Mouse (Mus musculus) hindbrain, embryonic 12.5 days (tissue): ENCODE results near the gene Tmem52b. TPM values are rescaled to one million over a fixed set of nuclear protein-coding genes. Genes with fewer than 3 reads are reported as not detected.
"Not testable (repeated sequence)": the region's sequence is repeated elsewhere in the genome, so short reads cannot be mapped to it uniquely, and the experiment has no call there.

Source experiments
- ATAC-seq: fragments of 200-750 bp; cut with Nextera tagmentation; 2 replicates; pipeline ENCODE4 v1.8.0; 2017; ENCODE audit warnings: moderate TSS enrichment; ENCODE audit not compliant: low FRiP score
- H3K27ac ChIP-seq: fragments of 300-500 bp; sonication (generic); 2 replicates; pipeline ENCODE4 v1.5.1; 2016; ENCODE audit warnings: mild to moderate bottlenecking
- H3K27me3 ChIP-seq: fragments of 300-500 bp; sonication (generic); 2 replicates; pipeline ENCODE4 v1.6.1; 2016; ENCODE audit warnings: mild to moderate bottlenecking
- H3K36me3 ChIP-seq: fragments of 300-500 bp; sonication (generic); 2 replicates; pipeline ENCODE4 v1.6.1; 2016; ENCODE audit warnings: mild to moderate bottlenecking
- H3K4me1 ChIP-seq: fragments of 300-500 bp; sonication (generic); 2 replicates; pipeline ENCODE4 v1.6.1; 2016
- H3K4me2 ChIP-seq: fragments of 300-500 bp; sonication (generic); replicated peaks from 2 replicates; pipeline ENCODE4 v1.6.1; 2016; ENCODE audit warnings: mild to moderate bottlenecking
- H3K4me3 ChIP-seq: fragments of 300-500 bp; sonication (generic); 2 replicates; pipeline ENCODE4 v1.5.1; 2016; ENCODE audit warnings: mild to moderate bottlenecking
- H3K9ac ChIP-seq: fragments of 300-500 bp; sonication (generic); 2 replicates; pipeline ENCODE4 v1.6.1; 2016; ENCODE audit warnings: mild to moderate bottlenecking, moderate library complexity
- H3K9me3 ChIP-seq: fragments of 300-500 bp; sonication (generic); replicated peaks from 2 replicates; pipeline ENCODE4 v1.6.1; 2016; ENCODE audit warnings: mild to moderate bottlenecking
- WGBS: fragments of 180-500 bp; shearing (Covaris S2); methylation state at CpG from one replicate; pipeline ENCODE4 v1.1.7; 2016; 5-methylcytosine and 5-hydroxymethylcytosine counted together
- polyA plus RNA-seq: library from polyadenylated mRNA; unstranded; fragments of >200 nt; fragmentation: Nextera tagmentation; extraction: Ambion mirVana; gene quantifications from 2 replicates; pipeline ENCODE4 v1.2.1, GENCODE M21; 2016

Tmem52b gene
- not detected in 2 replicates for polyA plus RNA-seq

DNA sequence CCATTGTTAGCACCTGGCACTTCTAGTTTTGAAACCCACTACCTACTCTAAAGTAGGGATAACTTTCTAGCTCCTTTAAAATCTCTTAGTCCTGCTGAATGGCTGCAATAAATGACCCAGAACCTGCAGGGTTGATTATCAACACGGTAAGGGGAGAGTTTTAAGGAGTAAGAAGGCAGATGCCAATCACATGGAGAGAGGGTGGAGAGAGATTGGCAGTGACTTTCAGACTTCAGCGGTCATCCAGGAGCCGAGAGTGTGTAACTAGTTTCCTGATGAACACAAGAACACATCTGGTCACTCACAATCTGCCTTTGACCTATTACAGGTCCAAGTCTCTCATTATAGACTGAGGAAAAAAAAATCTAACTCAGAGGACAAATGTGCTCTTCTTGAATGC lies at the start of gene Tmem52b:
Gene Tmem52b (plus strand): TSS at position 189 of the 400 bp plus-strand sequence.
- Histone ChIP-seq H3K4me2 (no peak within 1 kb of the TSS), H3K9ac (no peak within 1 kb of the TSS), H3K36me3 (no peaks in the 10 kb centered on the region), H3K27me3 (no peaks in the 10 kb centered on the region), H3K9me3 (no peaks in the 10 kb centered on the region), H3K27ac (no peak within 1 kb of the TSS), H3K4me3 (no peak within 1 kb of the TSS), H3K4me1 (no peaks in the 10 kb centered on the region)
- WGBS = 71% methylated on average over 3 of the region's 3 CpGs
- no peak for ATAC-seq

DNA sequence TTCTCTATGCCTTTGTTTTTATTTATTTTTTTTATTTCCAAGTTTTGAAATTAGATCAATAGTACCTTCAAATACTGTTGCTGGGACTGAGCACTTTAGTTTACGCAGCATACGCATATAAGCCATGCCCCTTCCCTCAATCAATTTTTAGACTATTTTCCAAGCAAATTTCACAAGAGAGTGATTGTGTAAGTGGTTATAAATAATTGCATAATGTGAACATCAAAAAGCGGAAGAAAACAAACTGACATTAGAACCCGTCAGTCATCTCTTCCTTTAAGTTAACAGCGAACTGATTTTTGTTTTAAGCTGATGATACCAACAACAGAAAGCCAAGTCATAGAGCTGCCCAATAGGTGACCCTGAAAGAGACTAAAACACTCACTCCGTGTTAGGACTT lies 41.0 kb upstream of the Tmem52b start:
- Histone ChIP-seq H3K4me2 (no peak overlapping the region), H3K36me3 (no peaks in the 10 kb centered on the region), H3K4me1 (no peaks in the 10 kb centered on the region), H3K27ac (no peak overlapping the region), H3K9me3 (no peaks in the 10 kb centered on the region), H3K4me3 (no peak overlapping the region), H3K9ac (no peak overlapping the region), H3K27me3 (no peaks in the 10 kb centered on the region)
- ATAC-seq = no peak
- 93% methylated on average over 6 of the region's 6 CpGs for WGBS

DNA sequence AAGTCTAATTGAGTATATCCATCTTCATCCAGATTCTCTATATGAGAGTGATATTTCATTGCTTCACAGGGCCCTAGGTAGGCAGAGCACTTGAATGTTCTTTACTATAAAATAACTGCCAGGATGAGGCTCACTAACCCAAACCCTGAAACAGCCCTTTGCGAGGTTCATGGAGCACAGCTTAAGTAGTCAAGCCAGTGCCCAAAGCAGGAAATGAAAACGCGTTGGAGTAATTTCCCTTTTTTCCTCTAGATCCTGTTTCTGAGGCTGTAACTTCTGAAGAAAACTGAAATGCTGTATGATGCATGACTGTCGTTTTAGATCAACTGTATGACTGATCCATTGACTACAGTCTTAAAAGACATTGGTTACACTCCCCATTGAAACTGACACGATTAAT lies 39.7 kb upstream of the Tmem52b start:
- Histone ChIP-seq H3K4me2 (no peak overlapping the region), H3K27me3 (no peaks in the 10 kb centered on the region)
- 84% methylated on average over 5 of the region's 5 CpGs for WGBS

GRCm38 (mm10) chr6:129476404-129477126 lies 35.8 kb upstream of the Tmem52b start:
- Histone ChIP-seq H3K4me2 (no peak overlapping the region), H3K9me3 (no peaks in the 10 kb centered on the region), H3K4me1 (0 out of 2 replicates have a peak, but pooled peaks cover 2% of the 10 kb centered on the region), H3K4me3 (no peak overlapping the region), H3K36me3 (no peaks in the 10 kb centered on the region), H3K9ac (no peak overlapping the region), H3K27me3 (no peaks in the 10 kb centered on the region), H3K27ac (no peak overlapping the region)
- ATAC-seq = no peak
- 30% methylated on average over 13 of the region's 13 CpGs for WGBS

More for the DNA sequence above, 39.7 kb upstream of the Tmem52b start:
- ATAC-seq = no peak
- Histone ChIP-seq H3K9me3 (no peaks in the 10 kb centered on the region), H3K36me3 (no peaks in the 10 kb centered on the region), H3K27ac (no peak overlapping the region), H3K4me3 (no peak overlapping the region), H3K4me1 (0 out of 2 replicates have a peak, but pooled peaks cover under 1% of the 10 kb centered on the region), H3K9ac (no peak overlapping the region)

DNA sequence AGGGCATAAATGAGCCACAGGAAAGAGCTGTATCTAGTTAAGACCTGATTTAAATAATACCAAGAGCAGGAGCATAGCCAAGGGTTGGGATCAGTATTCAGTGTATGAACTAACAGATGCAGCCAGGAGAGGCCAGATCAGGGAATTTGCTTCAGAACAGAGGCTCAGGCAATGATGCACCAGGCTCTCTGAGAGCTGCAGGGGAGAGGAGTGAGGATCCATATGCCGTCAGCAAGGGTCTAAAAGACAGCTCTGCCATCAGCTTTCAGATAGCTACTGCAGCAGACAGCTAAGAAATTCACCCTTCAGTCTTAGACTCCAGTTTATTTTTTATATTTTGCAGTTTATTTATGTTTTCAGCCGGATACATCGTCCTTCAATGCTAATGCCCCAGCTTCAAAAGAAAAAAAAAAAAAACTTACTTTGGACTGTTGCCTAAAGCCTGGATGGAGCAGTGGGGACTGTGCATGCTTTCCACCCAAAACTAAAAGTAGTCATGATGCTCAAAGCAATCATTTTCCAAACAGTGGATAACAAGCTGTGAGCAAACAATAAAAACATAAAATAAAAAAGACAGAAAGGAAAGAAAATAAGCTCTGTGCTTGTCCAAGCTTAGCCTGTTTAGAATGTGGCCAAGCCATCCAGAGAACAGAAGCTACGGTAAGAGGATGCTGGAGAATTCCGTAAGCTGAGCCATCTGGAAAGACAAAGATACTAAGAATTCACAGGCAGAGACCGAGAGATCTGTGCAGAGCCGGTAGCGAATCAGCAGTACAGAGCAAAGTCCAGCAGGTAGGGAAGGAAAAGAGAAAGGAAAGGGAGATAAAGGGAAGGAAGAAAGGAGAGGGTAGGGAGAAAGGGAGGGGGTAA lies 32.0 kb upstream of the Tmem52b start:
- Histone ChIP-seq H3K36me3 (no peaks in the 10 kb centered on the region), H3K4me1 (0 out of 2 replicates have a peak, but pooled peaks cover 2% of the 10 kb centered on the region), H3K9ac (no peak overlapping the region), H3K9me3 (no peaks in the 10 kb centered on the region), H3K4me3 (no peak overlapping the region), H3K27ac (no peak overlapping the region), H3K4me2 (no peak overlapping the region), H3K27me3 (no peaks in the 10 kb centered on the region)
- 66% methylated on average over 8 of the region's 8 CpGs for WGBS
- ATAC-seq = no peak

- H3K4me3 ChIP-seq = no peak overlapping the region
- no peaks in the 10 kb centered on the region for H3K27me3 ChIP-seq
- 87% methylated on average over 4 of the region's 4 CpGs for WGBS
- H3K9ac ChIP-seq = no peak overlapping the region
- H3K9me3 ChIP-seq = no peaks in the 10 kb centered on the region
- ATAC-seq = no peak
- no peak overlapping the region for H3K4me2 ChIP-seq
- no peaks in the 10 kb centered on the region for H3K4me1 ChIP-seq
- H3K36me3 ChIP-seq = no peaks in the 10 kb centered on the region
- H3K27ac ChIP-seq = no peak overlapping the region
Observed at GRCm38 (mm10) chr6:129494924-129495323, 17.4 kb upstream of the Tmem52b start.

- no peak for ATAC-seq
- Histone ChIP-seq H3K4me1 (no peaks in the 10 kb centered on the region), H3K27me3 (no peaks in the 10 kb centered on the region), H3K9me3 (no peaks in the 10 kb centered on the region), H3K9ac (no peak overlapping the region), H3K4me2 (no peak overlapping the region), H3K36me3 (no peaks in the 10 kb centered on the region), H3K4me3 (no peak overlapping the region), H3K27ac (no peak overlapping the region)
- 95% methylated on average over 3 of the region's 3 CpGs for WGBS
Observed at GRCm38 (mm10) chr6:129497345-129498218, 14.8 kb upstream of the Tmem52b start.

- not testable (repeated sequence) for H3K9ac ChIP-seq, H3K27ac ChIP-seq, H3K36me3 ChIP-seq, H3K27me3 ChIP-seq, H3K4me2 ChIP-seq, ATAC-seq, H3K9me3 ChIP-seq, H3K4me3 ChIP-seq, H3K4me1 ChIP-seq
- WGBS = 88% methylated on average over 1 of the region's 1 CpGs
Observed at GRCm38 (mm10) chr6:129499516-129499915, 12.8 kb upstream of the Tmem52b start.

GRCm38 (mm10) chr6:129503471-129503870 lies 8.9 kb upstream of the Tmem52b start:
- Histone ChIP-seq H3K9ac (no peak overlapping the region), H3K4me3 (no peak overlapping the region), H3K27me3 (no peaks in the 10 kb centered on the region), H3K4me2 (no peak overlapping the region), H3K27ac (no peak overlapping the region), H3K4me1 (no peaks in the 10 kb centered on the region), H3K36me3 (no peaks in the 10 kb centered on the region), H3K9me3 (no peaks in the 10 kb centered on the region)
- WGBS = 86% methylated on average over 2 of the region's 2 CpGs
- no peak for ATAC-seq

GRCm38 (mm10) chr6:129507024-129507423 lies 5.3 kb upstream of the Tmem52b start, which contains the start of gene Olr1:
Olr1 (minus strand) TSS chr6:129507165.
- no peak for ATAC-seq
- WGBS = 89% methylated on average over 9 of the region's 9 CpGs
- no peaks in the 10 kb centered on the region for H3K9me3 ChIP-seq

DNA sequence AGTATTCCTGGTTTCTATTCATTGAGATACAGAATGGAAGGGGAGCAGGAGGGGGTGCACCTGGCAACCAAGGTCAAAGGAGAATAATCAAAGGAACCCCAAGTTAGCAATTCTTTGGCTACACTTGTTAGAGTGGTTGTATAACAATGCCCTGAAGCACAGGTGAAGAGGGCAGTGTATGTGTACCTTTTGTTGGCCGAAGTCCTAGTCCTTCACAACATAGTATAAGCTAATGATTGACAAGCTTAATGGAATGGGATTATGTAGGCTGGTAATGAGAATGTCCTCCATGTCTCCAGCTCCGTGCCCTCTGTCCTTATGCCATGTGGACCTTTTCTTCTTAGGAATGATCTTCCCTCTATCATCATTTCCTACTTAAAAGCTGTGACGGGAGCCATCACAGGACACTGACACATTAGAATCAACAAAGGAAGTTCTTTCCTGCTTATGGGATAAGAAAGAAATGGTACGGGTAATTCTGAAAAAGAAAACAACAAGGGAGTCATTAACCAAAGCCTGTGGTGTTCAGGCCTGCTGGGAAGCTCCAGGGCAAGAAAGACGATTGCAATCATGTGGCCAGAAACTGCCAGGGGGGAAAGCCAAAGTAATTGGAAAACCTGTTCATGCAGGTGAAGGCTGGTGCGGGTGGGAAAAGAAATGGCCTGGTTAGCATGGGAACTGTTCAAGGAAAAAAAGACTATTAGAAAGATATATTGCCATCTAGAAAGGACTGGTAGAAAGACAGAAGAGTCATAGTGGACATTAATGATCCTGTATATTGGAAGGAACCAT lies 2.0 kb upstream of the Tmem52b start:
- no peaks in the 10 kb centered on the region for H3K9me3 ChIP-seq
- H3K4me1 ChIP-seq = no peaks in the 10 kb centered on the region
- no peaks in the 10 kb centered on the region for H3K36me3 ChIP-seq
- 79% methylated on average over 6 of the region's 6 CpGs for WGBS
- H3K4me3 ChIP-seq = no peak overlapping the region
- no peaks in the 10 kb centered on the region for H3K27me3 ChIP-seq
- ATAC-seq = no peak
- H3K4me2 ChIP-seq = no peak overlapping the region
- H3K9ac ChIP-seq = no peak overlapping the region
- H3K27ac ChIP-seq = no peak overlapping the region

More at GRCm38 (mm10) chr6:129507024-129507423, 5.3 kb upstream of the Tmem52b start, which contains the start of gene Olr1:
- no peaks in the 10 kb centered on the region for H3K27me3 ChIP-seq
- H3K4me1 ChIP-seq = no peaks in the 10 kb centered on the region
- H3K36me3 ChIP-seq = no peaks in the 10 kb centered on the region
- no peak within 1 kb of the TSS for H3K9ac ChIP-seq
- H3K4me2 ChIP-seq = no peak within 1 kb of the TSS
- H3K4me3 ChIP-seq = no peak within 1 kb of the TSS
- no peak within 1 kb of the TSS for H3K27ac ChIP-seq
